Mouse (Mus musculus) macrophage (primary cell): ENCODE results near the gene Ugt1a7c. TPM values are rescaled to one million over a fixed set of nuclear protein-coding genes. Genes with fewer than 3 reads are reported as not detected.
"Not testable (repeated sequence)": the region's sequence is repeated elsewhere in the genome, so short reads cannot be mapped to it uniquely, and the experiment has no call there.

Experiments
- H3K27ac ChIP-seq: fragments of 350-480 bp; formaldehyde crosslinking; 2 replicates; pipeline ENCODE4 v1.9.0; 2021
- H3K36me3 ChIP-seq: fragments of 350-480 bp; formaldehyde crosslinking; 2 replicates; pipeline ENCODE4 v1.9.0; 2021; ENCODE audit errors: inconsistent target
- H3K4me3 ChIP-seq: fragments of 350-480 bp; formaldehyde crosslinking; 2 replicates; pipeline ENCODE4 v1.9.0; 2021; ENCODE audit errors: inconsistent target
- H3K79me2 ChIP-seq: fragments of 350-480 bp; formaldehyde crosslinking; 2 replicates; pipeline ENCODE4 v1.9.0; 2021; ENCODE audit errors: inconsistent target
- WGBS: methylation state at CpG from one replicate; pipeline ENCODE4 v1.1.7; 2026; ENCODE audit warnings: inconsistent platforms; ENCODE audit not compliant: missing documents; 5-methylcytosine and 5-hydroxymethylcytosine counted together
- polyA plus RNA-seq: library from polyadenylated mRNA; stranded (reverse); fragments of 250-400 nt; gene quantifications from 3 replicates; pipeline ENCODE4 v1.2.4, GENCODE M21; 2018; ENCODE audit warnings: inconsistent platforms
- total RNA-seq, 78 experiments: library from RNA; depleted of rRNA; stranded (reverse); fragments of 250-400 nt; gene quantifications; 1 replicate in 9 of 78; 2 replicates in 24 of 78; 3 replicates in 43 of 78; 4 replicates in 2 of 78; pipeline ENCODE4 v1.2.4; 2018; ENCODE audit warnings: inconsistent platforms in 56 of 78

Gene Ugt1a7c
- 10 to 100 TPM in 25 of 26 experiments, 1 to 10 TPM in 1; 8.7 to 56.8 (median 28.2) TPM for total RNA-seq (2018; cell fraction: chromatin; rRNA removed)
- 100 to 1,000 TPM in 7 of 26 experiments, 10 to 100 TPM in 19; 41.5 to 125 (median 72.9) TPM for total RNA-seq (2018; cell fraction: cytosol; rRNA removed)
- 100 to 1,000 TPM in 12 of 26 experiments, 10 to 100 TPM in 14; 20.4 to 163 (median 89.5) TPM for total RNA-seq (2018; cell fraction: nucleus; rRNA removed)
- 92.6 to 134 TPM (median 101 TPM) in 3 replicates for polyA plus RNA-seq

- WGBS = 2% methylated on average over 10 of the region's 10 CpGs
- Histone ChIP-seq H3K27ac (peak within 1 kb of the TSS; percentile 97), H3K36me3 (no peaks in the 10 kb centered on the region), H3K79me2 (peaks cover 47% of the 10 kb centered on the region), H3K4me3 (peak within 1 kb of the TSS; percentile 57)
These were observed at the start of gene Ugt1a7c for GRCm38 (mm10) chr1:88094941-88095492. Gene Ugt1a7c (plus strand): TSS chr1:88095062.

- H3K27ac ChIP-seq, H3K79me2 ChIP-seq, H3K36me3 ChIP-seq, H3K4me3 ChIP-seq: not testable (repeated sequence)
- 74% methylated on average over 2 of the region's 2 CpGs for WGBS
These were observed 47.5 kb upstream of the Ugt1a7c start for GRCm38 (mm10) chr1:88047408-88047807.

GRCm38 (mm10) chr1:88055088-88055487 lies 39.8 kb upstream of the Ugt1a7c start, which contains the start of gene Ugt1a10:
Gene Ugt1a10 (plus strand): TSS chr1:88055388.
- no peaks in the 10 kb centered on the region for H3K79me2 ChIP-seq
- H3K4me3 ChIP-seq = no peak within 1 kb of the TSS
- H3K36me3 ChIP-seq = no peaks in the 10 kb centered on the region
- 100% methylated on average over 1 of the region's 1 CpGs for WGBS
- no peak within 1 kb of the TSS for H3K27ac ChIP-seq

GRCm38 (mm10) chr1:88066472-88067102 lies 28.3 kb upstream of the Ugt1a7c start:
- H3K27ac ChIP-seq, H3K36me3 ChIP-seq, H3K79me2 ChIP-seq, H3K4me3 ChIP-seq: not testable (repeated sequence)
- WGBS = no CpG with 5 or more reads among the region's 2 CpGs

GRCm38 (mm10) chr1:88070495-88070894 lies 24.4 kb upstream of the Ugt1a7c start, which contains the start of gene Ugt1a9:
Gene Ugt1a9 (plus strand): TSS chr1:88070800.
- WGBS = 100% methylated on average over 2 of the region's 2 CpGs
- Histone ChIP-seq H3K79me2 (no peaks in the 10 kb centered on the region), H3K36me3 (no peaks in the 10 kb centered on the region), H3K27ac (no peak within 1 kb of the TSS), H3K4me3 (no peak within 1 kb of the TSS)

GRCm38 (mm10) chr1:88070902-88071301 lies 24.0 kb upstream of the Ugt1a7c start:
- 94% methylated on average over 4 of the region's 4 CpGs for WGBS
- Histone ChIP-seq H3K4me3 (no peak overlapping the region), H3K36me3 (no peaks in the 10 kb centered on the region), H3K27ac (no peak overlapping the region), H3K79me2 (no peaks in the 10 kb centered on the region)

- Histone ChIP-seq H3K4me3 (no peak overlapping the region), H3K79me2 (no peaks in the 10 kb centered on the region), H3K27ac (no peak overlapping the region), H3K36me3 (no peaks in the 10 kb centered on the region)
- 100% methylated on average over 2 of the region's 2 CpGs for WGBS
These were observed 20.4 kb upstream of the Ugt1a7c start for GRCm38 (mm10) chr1:88074471-88074870.

GRCm38 (mm10) chr1:88077128-88077527 lies 17.7 kb upstream of the Ugt1a7c start:
- Histone ChIP-seq H3K27ac (peak overlapping the region; percentile 35), H3K79me2 (no peaks in the 10 kb centered on the region), H3K4me3 (no peak overlapping the region), H3K36me3 (no peaks in the 10 kb centered on the region)
- WGBS = 33% methylated on average over 1 of the region's 1 CpGs

GRCm38 (mm10) chr1:88081670-88082069 lies 13.2 kb upstream of the Ugt1a7c start:
- Histone ChIP-seq H3K4me3 (no peak overlapping the region), H3K36me3 (no peaks in the 10 kb centered on the region), H3K79me2 (no peaks in the 10 kb centered on the region), H3K27ac (peak overlapping the region; percentile 48)
- 0% methylated on average over 1 of the region's 1 CpGs for WGBS

- Histone ChIP-seq H3K36me3 (no peaks in the 10 kb centered on the region), H3K4me3 (no peak overlapping the region), H3K79me2 (no peaks in the 10 kb centered on the region), H3K27ac (no peak overlapping the region)
- WGBS = 89% methylated on average over 1 of the region's 1 CpGs
These were observed 8.7 kb upstream of the Ugt1a7c start for GRCm38 (mm10) chr1:88086125-88086524.

- WGBS = 97% methylated on average over 3 of the region's 3 CpGs
- Histone ChIP-seq H3K79me2 (no peaks in the 10 kb centered on the region), H3K4me3 (no peak within 1 kb of the TSS), H3K36me3 (no peaks in the 10 kb centered on the region), H3K27ac (no peak within 1 kb of the TSS)
These were observed 7.3 kb upstream of the Ugt1a7c start, which contains the start of gene Ugt1a8 for GRCm38 (mm10) chr1:88087513-88087912. Gene Ugt1a8 (plus strand): TSS chr1:88087813.

GRCm38 (mm10) chr1:88092341-88092740 lies 2.5 kb upstream of the Ugt1a7c start:
- no peak overlapping the region for H3K4me3 ChIP-seq
- H3K79me2 ChIP-seq = peaks cover 23% of the 10 kb centered on the region
- 0 out of 2 replicates have a peak overlapping the region, but pooled peaks have one; percentile 97 for H3K27ac ChIP-seq

GRCm38 (mm10) chr1:88094270-88094676 lies 589 bp upstream of the Ugt1a7c start:
- WGBS = 0% methylated on average over 3 of the region's 3 CpGs
- Histone ChIP-seq H3K27ac (peak overlapping the region; percentile 97), H3K79me2 (peaks cover 40% of the 10 kb centered on the region), H3K4me3 (peak overlapping the region; percentile 3; the same call in 1 of the 2 replicates)
- not testable (repeated sequence) for H3K36me3 ChIP-seq

More at GRCm38 (mm10) chr1:88092341-88092740, 2.5 kb upstream of the Ugt1a7c start:
- H3K36me3 ChIP-seq = no peaks in the 10 kb centered on the region

- not testable (repeated sequence) for H3K36me3 ChIP-seq, H3K4me3 ChIP-seq, H3K27ac ChIP-seq
- H3K79me2 ChIP-seq = peaks cover 79% of the 10 kb centered on the region
- WGBS = 12% methylated on average over 3 of the region's 3 CpGs
These were observed 3.7 kb downstream of the Ugt1a7c start for GRCm38 (mm10) chr1:88098546-88098945.

- H3K79me2 ChIP-seq = peaks cover 91% of the 10 kb centered on the region
- H3K27ac ChIP-seq, H3K36me3 ChIP-seq, H3K4me3 ChIP-seq: not testable (repeated sequence)
- 90% methylated on average over 2 of the region's 2 CpGs for WGBS
These were observed 4.8 kb downstream of the Ugt1a7c start for GRCm38 (mm10) chr1:88099691-88100090.
